Mouse (Mus musculus) heart, embryonic 16.5 days (tissue): Measurements from ENCODE around the gene Fam118b. TPM values are rescaled to one million over a fixed set of nuclear protein-coding genes. Genes with fewer than 3 reads are reported as not detected.

Experiments used
- ATAC-seq: fragments of 200-750 bp; cut with Nextera tagmentation; replicated peaks from 2 replicates; pipeline ENCODE4 v1.8.0; 2017; ENCODE audit warnings: moderate number of reproducible peaks; ENCODE audit not compliant: insufficient read depth, low FRiP score; ENCODE audit errors: extremely low read depth
- H3K27ac ChIP-seq: fragments of 300-500 bp; sonication (generic); 2 replicates; pipeline ENCODE4 v1.5.1; 2014; ENCODE audit warnings: mild to moderate bottlenecking, low read length, control low read depth, moderate library complexity
- H3K27me3 ChIP-seq: fragments of 300-500 bp; sonication (generic); 2 replicates; pipeline ENCODE4 v1.6.1; 2014; ENCODE audit warnings: low read length, mixed read lengths; ENCODE audit not compliant: control insufficient read depth, insufficient read depth
- H3K36me3 ChIP-seq: fragments of 300-500 bp; sonication (generic); 2 replicates; pipeline ENCODE4 v1.6.1; 2014; ENCODE audit not compliant: control insufficient read depth, insufficient read depth
- H3K4me1 ChIP-seq: fragments of 300-500 bp; sonication (generic); 2 replicates; pipeline ENCODE4 v1.6.1; 2014; ENCODE audit warnings: low read length, mixed read lengths; ENCODE audit not compliant: control insufficient read depth, insufficient read depth
- H3K4me2 ChIP-seq: fragments of 300-500 bp; sonication (generic); 2 replicates; pipeline ENCODE4 v1.6.1; 2014; ENCODE audit warnings: low read depth, mild to moderate bottlenecking, control low read depth, low read length
- H3K4me3 ChIP-seq: fragments of 300-500 bp; sonication (generic); 2 replicates; pipeline ENCODE4 v1.5.1; 2014; ENCODE audit warnings: mild to moderate bottlenecking, control low read depth, low read length
- H3K9ac ChIP-seq: fragments of 300-500 bp; sonication (generic); 2 replicates; pipeline ENCODE4 v1.6.1; 2014; ENCODE audit warnings: low read length, control low read depth
- H3K9me3 ChIP-seq: fragments of 300-500 bp; sonication (generic); replicated peaks from 2 replicates; pipeline ENCODE4 v1.6.1; 2016; ENCODE audit warnings: low read length; ENCODE audit not compliant: control insufficient read depth
- WGBS: fragments of 180-500 bp; shearing (Covaris S2); extraction: QIAGEN DNeasy Blood & Tissue Kit; methylation state at CpG from one replicate; pipeline ENCODE4 v1.1.7; 2014; 5-methylcytosine and 5-hydroxymethylcytosine counted together
- polyA plus RNA-seq: library from polyadenylated mRNA; unstranded; fragments of >200 nt; fragmentation: Nextera tagmentation; extraction: Ambion mirVana; gene quantifications from 2 replicates; pipeline ENCODE4 v1.2.1, GENCODE M21; 2015

The Fam118b gene
- polyA plus RNA-seq, 1 experiment from 2014 or later = 25.0 TPM

DNA sequence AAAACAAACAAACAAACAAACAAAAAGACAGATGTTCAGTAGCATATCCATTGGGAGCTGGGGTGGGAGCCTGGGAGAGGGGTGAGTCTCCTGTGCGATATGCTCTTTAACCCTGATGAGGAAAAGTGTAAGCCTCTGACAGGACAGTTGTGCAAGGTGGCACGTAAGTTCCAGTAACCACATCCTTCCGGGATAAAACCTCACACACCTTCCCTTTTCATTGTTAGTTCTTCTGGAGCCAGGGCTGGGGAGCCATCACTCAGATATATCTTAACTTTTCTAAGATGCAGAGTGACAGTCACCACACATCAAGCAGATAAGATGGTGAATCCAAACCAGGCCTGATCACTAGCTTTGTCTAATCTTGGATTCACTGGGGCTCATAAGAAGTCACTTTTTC lies 73.6 kb downstream of the Fam118b start:
- Histone ChIP-seq H3K36me3 (peaks cover 3% of the 10 kb centered on the region; the same call in 1 of the 2 replicates), H3K9me3 (no peaks in the 10 kb centered on the region), H3K9ac (no peak overlapping the region), H3K27me3 (no peaks in the 10 kb centered on the region), H3K4me3 (no peak overlapping the region), H3K4me2 (no peak overlapping the region), H3K27ac (no peak overlapping the region), H3K4me1 (peaks cover under 1% of the 10 kb centered on the region; the same call in 1 of the 2 replicates)
- ATAC-seq = no peak
- 82% methylated on average over 3 of the region's 3 CpGs for WGBS

DNA sequence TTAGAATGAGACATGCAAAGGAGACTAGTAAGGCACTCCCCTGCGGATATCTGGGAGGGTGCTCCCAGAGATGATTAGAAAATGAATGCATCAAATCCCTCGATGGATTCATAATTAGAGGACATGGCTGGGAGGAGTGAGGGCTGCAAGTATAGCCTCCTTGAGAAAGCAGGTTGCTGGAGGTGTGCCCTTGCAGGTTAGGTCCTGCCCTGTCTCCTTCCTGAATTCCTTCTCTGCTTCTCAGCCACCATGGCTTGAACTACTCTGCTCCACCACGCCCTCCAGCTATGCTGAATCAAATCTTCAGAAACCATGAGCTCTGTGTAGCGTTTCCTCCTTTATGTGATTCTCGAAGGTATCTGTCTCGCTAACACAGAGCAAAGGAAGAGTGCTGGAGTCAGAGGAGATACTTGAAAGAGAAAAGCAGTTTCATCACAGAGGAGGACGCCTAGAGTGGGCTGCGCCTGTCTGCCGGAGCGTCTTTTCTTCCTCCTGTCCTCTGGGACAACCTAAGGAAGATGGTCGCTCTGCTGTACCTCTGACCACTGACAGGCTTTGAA lies 74.5 kb downstream of the Fam118b start:
- no peaks in the 10 kb centered on the region for H3K4me1 ChIP-seq
- H3K4me2 ChIP-seq = no peak overlapping the region
- 77% methylated on average over 11 of the region's 11 CpGs for WGBS
- no peak overlapping the region for H3K9ac ChIP-seq
- no peaks in the 10 kb centered on the region for H3K27me3 ChIP-seq
- H3K36me3 ChIP-seq = peaks cover 9% of the 10 kb centered on the region; the same call in 1 of the 2 replicates
- ATAC-seq = no peak
- H3K4me3 ChIP-seq = no peak overlapping the region
- H3K27ac ChIP-seq = no peak overlapping the region
- H3K9me3 ChIP-seq = no peaks in the 10 kb centered on the region

DNA sequence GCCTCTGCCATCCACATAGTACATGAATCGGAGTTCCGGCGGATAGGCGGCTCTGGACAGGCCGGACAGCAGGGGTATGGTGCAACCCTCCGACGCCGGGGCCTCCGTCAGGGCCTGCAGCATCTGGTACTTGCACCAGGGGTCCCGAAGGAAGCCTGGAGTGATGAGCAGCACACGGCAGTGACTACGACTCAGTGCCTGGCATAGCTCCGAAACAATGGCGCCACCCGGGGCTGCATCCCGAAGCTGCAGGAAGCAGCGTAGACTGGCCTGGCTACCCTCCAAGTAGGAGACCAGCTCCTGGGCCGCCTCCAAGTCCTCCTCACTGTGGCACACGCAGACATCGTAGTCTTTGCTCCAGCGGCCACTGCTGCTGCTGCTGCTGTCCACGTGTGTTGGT lies 78.9 kb downstream of the Fam118b start:
- Histone ChIP-seq H3K9me3 (no peaks in the 10 kb centered on the region), H3K4me2 (no peak overlapping the region), H3K27ac (no peak overlapping the region), H3K4me3 (no peak overlapping the region), H3K27me3 (no peaks in the 10 kb centered on the region), H3K9ac (no peak overlapping the region), H3K4me1 (no peaks in the 10 kb centered on the region), H3K36me3 (peaks cover 17% of the 10 kb centered on the region; the same call in 1 of the 2 replicates)
- WGBS = 60% methylated on average over 22 of the region's 22 CpGs
- ATAC-seq = peak; percentile 78

DNA sequence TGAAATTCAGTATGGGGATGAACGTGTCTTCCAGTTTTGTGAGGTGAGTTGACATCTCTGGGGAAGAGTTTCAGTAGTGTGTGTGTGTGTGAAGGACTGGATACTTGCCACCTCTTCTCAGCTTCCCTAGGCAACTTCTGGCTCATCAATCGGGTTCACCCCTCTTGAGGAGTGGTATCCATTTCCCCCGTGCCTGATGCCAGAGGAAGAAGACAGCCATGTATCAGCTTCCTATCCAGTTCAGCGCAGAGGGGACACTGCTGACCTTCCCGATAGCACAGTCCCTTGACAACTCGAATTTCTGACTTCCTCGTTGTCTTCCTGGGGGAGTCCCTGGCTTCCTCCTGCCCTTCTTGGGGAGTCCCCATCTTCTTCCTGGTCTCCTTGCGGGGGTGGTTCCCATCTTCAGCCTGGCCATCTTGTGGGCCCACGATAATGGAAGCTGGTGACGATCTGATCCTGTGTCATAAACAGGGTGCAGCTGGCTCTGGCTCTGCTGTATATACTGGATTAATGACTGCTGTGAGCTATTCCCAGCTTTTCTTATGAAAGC lies 80.2 kb downstream of the Fam118b start:
- Histone ChIP-seq H3K9me3 (no peaks in the 10 kb centered on the region), H3K4me2 (no peak overlapping the region), H3K9ac (no peak overlapping the region), H3K36me3 (peaks cover 17% of the 10 kb centered on the region; the same call in 1 of the 2 replicates), H3K4me3 (no peak overlapping the region), H3K27me3 (no peaks in the 10 kb centered on the region), H3K27ac (no peak overlapping the region), H3K4me1 (no peaks in the 10 kb centered on the region)
- no peak for ATAC-seq
- 77% methylated on average over 10 of the region's 10 CpGs for WGBS

DNA sequence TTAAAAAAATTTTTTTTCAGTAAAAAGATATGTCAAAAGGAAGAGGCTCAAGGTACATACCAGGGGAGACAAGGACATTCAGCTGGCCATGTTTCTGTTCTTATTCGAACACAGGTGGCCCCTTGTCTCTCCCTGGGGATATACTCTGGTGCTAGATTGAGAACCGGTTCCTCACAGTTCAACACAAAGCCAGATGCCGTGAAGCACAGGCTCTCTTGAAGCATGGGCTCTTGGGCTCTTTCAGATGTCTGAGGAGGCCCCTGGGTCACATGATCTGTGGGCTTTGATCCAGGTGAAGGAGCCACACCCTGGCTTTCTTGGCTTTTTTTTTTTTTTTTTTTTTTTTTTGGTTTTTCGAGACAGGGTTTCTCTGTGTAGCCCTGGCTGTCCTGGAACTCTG lies 81.2 kb downstream of the Fam118b start:
- H3K4me2 ChIP-seq = no peak overlapping the region
- ATAC-seq = no peak
- WGBS = 71% methylated on average over 4 of the region's 4 CpGs
- no peak overlapping the region for H3K4me3 ChIP-seq
- no peak overlapping the region for H3K9ac ChIP-seq
- no peaks in the 10 kb centered on the region for H3K27me3 ChIP-seq
- H3K4me1 ChIP-seq = no peaks in the 10 kb centered on the region
- H3K9me3 ChIP-seq = no peaks in the 10 kb centered on the region
- H3K36me3 ChIP-seq = peaks cover 17% of the 10 kb centered on the region; the same call in 1 of the 2 replicates
- H3K27ac ChIP-seq = no peak overlapping the region

DNA sequence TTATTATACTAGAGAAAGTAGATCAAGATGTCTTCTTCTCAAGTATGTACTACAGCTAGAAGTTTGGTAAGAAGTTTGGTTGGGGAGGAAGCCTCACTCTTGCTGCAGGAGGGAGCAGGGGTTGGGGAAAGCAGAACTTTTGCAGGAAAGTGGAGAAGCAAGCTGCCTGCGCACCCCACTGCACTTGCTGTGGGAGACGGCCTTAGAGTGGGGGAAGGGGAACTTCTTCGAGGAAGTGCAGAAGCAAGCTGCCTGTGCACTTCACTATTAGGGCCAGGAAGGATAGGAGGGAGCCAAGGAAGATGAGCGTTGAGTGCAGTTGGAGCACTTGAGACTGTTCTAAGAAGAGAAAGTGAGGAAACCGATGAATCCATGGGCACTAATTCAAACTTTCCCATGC lies 84.2 kb downstream of the Fam118b start:
- no peak for ATAC-seq
- Histone ChIP-seq H3K36me3 (peaks cover 11% of the 10 kb centered on the region; the same call in 1 of the 2 replicates), H3K9ac (no peak overlapping the region), H3K4me1 (no peaks in the 10 kb centered on the region), H3K27me3 (no peaks in the 10 kb centered on the region), H3K9me3 (no peaks in the 10 kb centered on the region), H3K4me3 (no peak overlapping the region), H3K4me2 (no peak overlapping the region), H3K27ac (no peak overlapping the region)
- WGBS = 70% methylated on average over 5 of the region's 5 CpGs

DNA sequence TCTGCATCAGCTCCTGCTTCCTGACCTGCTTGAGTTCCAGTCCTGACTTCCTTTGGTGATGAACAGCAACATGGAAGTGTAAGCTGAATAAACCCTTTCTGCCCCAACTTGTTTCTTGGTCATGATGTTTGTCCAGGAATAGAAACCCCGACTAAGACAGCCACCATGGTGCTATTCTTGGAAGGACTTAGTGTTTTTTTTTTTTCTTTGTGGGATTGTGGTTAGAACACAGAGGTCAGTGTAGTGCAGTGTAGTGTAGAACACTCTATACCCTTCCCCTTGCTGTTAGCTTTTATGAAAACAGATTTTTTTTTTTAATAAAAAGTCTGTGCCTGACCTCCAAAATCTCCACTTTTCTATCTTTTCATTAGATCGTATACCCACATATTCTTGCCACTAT lies 84.8 kb downstream of the Fam118b start:
- Histone ChIP-seq H3K4me3 (no peak overlapping the region), H3K9ac (no peak overlapping the region), H3K27ac (no peak overlapping the region), H3K36me3 (peaks cover 6% of the 10 kb centered on the region; the same call in 1 of the 2 replicates), H3K4me2 (no peak overlapping the region), H3K9me3 (no peaks in the 10 kb centered on the region), H3K27me3 (no peaks in the 10 kb centered on the region), H3K4me1 (no peaks in the 10 kb centered on the region)
- WGBS = 53% methylated on average over 2 of the region's 2 CpGs
- ATAC-seq = no peak

DNA sequence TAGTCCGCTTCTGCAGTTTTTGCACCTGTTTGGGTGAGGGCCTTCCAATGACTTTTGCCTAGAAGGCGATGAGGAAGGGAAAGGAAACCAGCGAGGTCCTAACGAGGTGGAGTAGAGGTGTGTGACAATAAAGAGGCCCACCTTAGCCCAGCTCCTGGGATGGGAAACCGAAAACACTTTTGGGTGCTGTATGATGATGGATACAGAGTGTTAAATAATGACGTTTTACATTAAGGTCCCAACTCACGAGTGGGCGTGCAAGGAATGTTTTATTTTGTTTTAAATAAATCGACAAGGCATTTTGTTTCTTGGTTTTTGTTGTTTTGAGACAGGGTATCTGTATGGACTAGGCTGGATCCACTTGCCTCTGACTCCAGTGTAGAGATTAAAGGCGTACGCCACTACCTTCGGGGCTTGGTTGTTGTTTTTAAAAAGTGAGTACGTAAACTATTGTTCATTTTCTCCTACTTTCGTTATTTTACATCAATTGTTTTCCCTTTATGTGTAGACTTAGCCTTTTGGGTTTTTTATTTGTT lies 91.4 kb downstream of the Fam118b start:
- Histone ChIP-seq H3K27me3 (no peaks in the 10 kb centered on the region), H3K36me3 (no peaks in the 10 kb centered on the region; the same call in 1 of the 2 replicates), H3K9me3 (no peaks in the 10 kb centered on the region), H3K27ac (no peak overlapping the region), H3K4me3 (peak overlapping the region; percentile 86), H3K4me2 (peak overlapping the region; percentile 99), H3K9ac (peak overlapping the region; percentile 26), H3K4me1 (peaks cover 4% of the 10 kb centered on the region)
- WGBS = 43% methylated on average over 14 of the region's 14 CpGs
- ATAC-seq = no peak
